In genomic region chr5:76289234-76289691, GRCm38 (mm10) we compare ENCODE assay signal across 9 mouse cellular contexts.
DNase-seq lines count a peak whose midpoint lies in the region.
"Had no signal": no experiment of that assay in that cellular context is flagged by ENCODE, and none has a peak within 500 bp of the region (broad histone marks: within the 10 kb centered on the region; RNA-seq: fewer than 3 reads in every experiment).

No protein-coding gene starts in this region.

- DNase-seq in cerebellum, adult 9-10 months: peak; percentile 25
- DNase-seq in cerebellum, adult 9-11 months: no peak
- DNase-seq in urinary bladder, postnatal 25 days (ENCODE audit: low spot score): peak; percentile 6
- no peak for DNase-seq in urinary bladder, postnatal 10 days (ENCODE audit: low spot score)
- peak; percentile 62 for DNase-seq in kidney, adult 9 months
- DNase-seq in right cerebral cortex, postnatal 4 days: no peak
- no peak for DNase-seq in thymus, adult 18-20 months
- DNase-seq: adrenal gland, adult 8-10 months; thymus, postnatal 14 days had no signal

Comparison
In these comparisons a context has a peak if more than half of its experiments do, and no peak if none do; other contexts are left out.
1. DNase-seq: peak in cerebellum, adult 9-10 months (single experiment), urinary bladder, postnatal 25 days (single experiment) and kidney, adult 9 months (single experiment); none in cerebellum, adult 9-11 months (single experiment), urinary bladder, postnatal 10 days (single experiment), right cerebral cortex, postnatal 4 days (single experiment) and thymus, adult 18-20 months (0 of 2).